Mouse (Mus musculus) small intestine, adult 2 months (tissue): Measurements from ENCODE around the gene Vmn2r86. TPM values are rescaled to one million over a fixed set of nuclear protein-coding genes. Genes with fewer than 3 reads are reported as not detected.

Source experiments
- H3K27ac ChIP-seq: fragments of 200-500 bp; 2 replicates; pipeline ENCODE4 v1.5.1; 2012; ENCODE audit warnings: low read depth, low read length, control low read depth, inconsistent platforms; ENCODE audit not compliant: insufficient read depth
- H3K27me3 ChIP-seq: fragments of 200-500 bp; 2 replicates; pipeline ENCODE4 v1.6.1; 2012; ENCODE audit warnings: mild to moderate bottlenecking, moderate library complexity, low read length, inconsistent platforms; ENCODE audit not compliant: control insufficient read depth, insufficient read depth
- H3K36me3 ChIP-seq: fragments of 200-500 bp; 2 replicates; pipeline ENCODE4 v1.6.1; 2012; ENCODE audit warnings: mild to moderate bottlenecking, low read length, control low read depth, inconsistent platforms; ENCODE audit not compliant: control insufficient read depth, insufficient read depth
- H3K4me1 ChIP-seq: fragments of 200-500 bp; 2 replicates; pipeline ENCODE4 v1.6.1; 2012; ENCODE audit warnings: low read length, inconsistent platforms, mixed read lengths; ENCODE audit not compliant: control insufficient read depth, insufficient read depth, insufficient read length
- H3K4me3 ChIP-seq: fragments of 200-500 bp; 2 replicates; pipeline ENCODE4 v1.5.1; 2012; ENCODE audit warnings: low read depth, mild to moderate bottlenecking, control low read depth, inconsistent platforms, low read length, moderate library complexity
- CTCF ChIP-seq: fragments of 200-500 bp; IDR thresholded peaks from 2 replicates; pipeline ENCODE4 v1.5.1; 2012; ENCODE audit warnings: low read depth, mild to moderate bottlenecking, control low read depth, inconsistent platforms, low read length, moderate library complexity, mixed read lengths; ENCODE audit not compliant: insufficient replicate concordance, insufficient read length; ENCODE audit errors: extremely low read depth
- POLR2A ChIP-seq: fragments of 200-500 bp; IDR thresholded peaks from 2 replicates; pipeline ENCODE4 v1.6.1; 2012; ENCODE audit warnings: low read depth, mild to moderate bottlenecking, control low read depth, inconsistent platforms, low read length, moderate library complexity
- polyA plus RNA-seq: library from polyadenylated mRNA; depleted of rRNA; stranded (reverse); fragments of >200 nt; gene quantifications from 2 replicates; pipeline ENCODE4 v1.2.3, GENCODE M21; 2012; rRNA removed

The Vmn2r86 gene
- polyA plus RNA-seq, 1 experiment: not detected

GRCm38 (mm10) chr10:130394232-130394631 lies 61.6 kb downstream of the Vmn2r86 start, which contains the start of gene Vmn2r84:
Vmn2r84 (minus strand) TSS chr10:130394332.
- H3K27ac ChIP-seq: no peak within 1 kb of the TSS
- H3K4me3 ChIP-seq: no peak within 1 kb of the TSS
- TF ChIP-seq CTCF (no peak), POLR2A (no peak)
- H3K4me1 ChIP-seq: no peaks in the 10 kb centered on the region
- no peaks in the 10 kb centered on the region for H3K36me3 ChIP-seq
- no peaks in the 10 kb centered on the region for H3K27me3 ChIP-seq

Other genes starting within 250 kb of the Vmn2r86 start
- not detected in 2 replicates for gene Olfr827, start 241.6 kb downstream of the Vmn2r86 start, polyA plus RNA-seq
- not detected in 2 replicates for gene Neurod4, start 175.8 kb downstream of the Vmn2r86 start, polyA plus RNA-seq
- gene Tespa1, start 133.2 kb downstream of the Vmn2r86 start, polyA plus RNA-seq: 0.11 and 0.25 TPM in 2 replicates
- not detected in 2 replicates for gene Vmn2r84, start 61.7 kb downstream of the Vmn2r86 start, polyA plus RNA-seq
- not detected in 2 replicates for gene Vmn2r85, start 26.3 kb downstream of the Vmn2r86 start, polyA plus RNA-seq
- gene Vmn2r87, start 41.3 kb upstream of the Vmn2r86 start, polyA plus RNA-seq: not detected in 2 replicates